Mouse (Mus musculus): Measurements from ENCODE around the gene Coro6.

The Coro6 gene

GRCm38 (mm10) chr11:77512891-77513810 lies 50.9 kb downstream of the Coro6 start:
- peak; percentile 78 for DNase-seq (ENCODE audit: low spot score)

- no peak for DNase-seq (ENCODE audit: low spot score)
Observed at GRCm38 (mm10) chr11:77513811-77514170, 51.6 kb downstream of the Coro6 start.

GRCm38 (mm10) chr11:77514281-77514831 lies 52.1 kb downstream of the Coro6 start:
- no peak for DNase-seq (ENCODE audit: low spot score)

- peak; percentile 82 for DNase-seq (ENCODE audit: low spot score)
Observed at GRCm38 (mm10) chr11:77514832-77515636, 52.8 kb downstream of the Coro6 start, which contains the start of gene Abhd15. TSS of gene Abhd15 (plus strand) at chr11:77515121.

- no peak for DNase-seq (ENCODE audit: low spot score)
Observed at GRCm38 (mm10) chr11:77515637-77516552, 53.7 kb downstream of the Coro6 start, which contains the start of gene Trp53i13. TSS of gene Trp53i13 (minus strand) at chr11:77515980.

- DNase-seq (ENCODE audit: low spot score), result no peak
Observed at GRCm38 (mm10) chr11:77516553-77517425, 54.6 kb downstream of the Coro6 start.

- DNase-seq (ENCODE audit: low spot score), result no peak
Observed at GRCm38 (mm10) chr11:77518051-77518798, 56.0 kb downstream of the Coro6 start.

- DNase-seq (ENCODE audit: low spot score), result no peak
Observed at GRCm38 (mm10) chr11:77519043-77519442, 56.8 kb downstream of the Coro6 start, which contains the start of gene Gm10392. TSS of gene Gm10392 (minus strand) at chr11:77519198.

Measured in ovary, adult 18-20 months (tissue).